Mouse (Mus musculus) inflammation-experienced regulatory T-cells, adult 16 weeks (primary cell): ENCODE data around the gene Akp3. TPM values are rescaled to one million over a fixed set of nuclear protein-coding genes. Genes with fewer than 3 reads are reported as not detected.

Experiments used
- polyA plus RNA-seq: library from polyadenylated mRNA; unstranded; fragments of 100-300 nt; shearing (Covaris generic); gene quantifications from one replicate; pipeline ENCODE4 v1.2.1, GENCODE M21; 2017

Gene Akp3
- polyA plus RNA-seq = not detected

GRCm38 (mm10) chr1:87124673-87125072 lies at the start of gene Akp3:
Akp3 (plus strand) TSS chr1:87124973.

GRCm38 (mm10) chr1:87089828-87090227 lies 34.9 kb upstream of the Akp3 start, which contains the start of gene Alppl2:
Alppl2 (minus strand) TSS chr1:87089928.

GRCm38 (mm10) chr1:87101411-87101810 lies 23.4 kb upstream of the Akp3 start, which contains the start of gene Alpi:
Alpi (minus strand) TSS chr1:87101606.

GRCm38 (mm10) chr1:87156199-87156587 lies 31.4 kb downstream of the Akp3 start, which contains the start of gene Ecel1:
Ecel1 (minus strand) TSS chr1:87156521.

Other genes with a start within 250 kb of the Akp3 start
- gene Alppl2, start 35.0 kb upstream of the Akp3 start, polyA plus RNA-seq = not detected
- not detected for gene Alpi, start 23.4 kb upstream of the Akp3 start, polyA plus RNA-seq
- gene Ecel1, start 31.5 kb downstream of the Akp3 start, polyA plus RNA-seq = 2.1 TPM
- gene Prss56, start 58.3 kb downstream of the Akp3 start, polyA plus RNA-seq = not detected
- gene Chrnd, start 65.6 kb downstream of the Akp3 start, polyA plus RNA-seq = not detected
- not detected for gene Chrng, start 79.7 kb downstream of the Akp3 start, polyA plus RNA-seq
- 135 TPM for gene Eif4e2, start 88.9 kb downstream of the Akp3 start, polyA plus RNA-seq
- gene Efhd1, start 139.4 kb downstream of the Akp3 start, polyA plus RNA-seq = not detected
- 78.8 TPM for gene Gigyf2, start 202.0 kb downstream of the Akp3 start, polyA plus RNA-seq